10 mouse cellular contexts compared by ENCODE assay signal in genomic region chr11:57011691-57012039, GRCm38 (mm10). TPM values are rescaled to one million over a fixed set of nuclear protein-coding genes. Genes with fewer than 3 reads are reported as not detected.
DNase-seq lines count a peak whose midpoint lies in the region; ATAC-seq lines count a peak whose summit lies in the region.
"Had no signal": no experiment of that assay in that cellular context is flagged by ENCODE, and none has a peak within 500 bp of the region (broad histone marks: within the 10 kb centered on the region; RNA-seq: fewer than 3 reads in every experiment).

No protein-coding gene starts in this region.

- 0 out of 2 replicates have a peak overlapping the region, but pooled peaks have one; percentile 18 for H3K4me2 ChIP-seq in lung, embryonic 16.5 days (ENCODE audit: low read depth, low read length)
- H3K4me2 ChIP-seq in heart, embryonic 16.5 days (ENCODE audit: low read depth, low read length): peak overlapping the region; percentile 60
- H3K4me2 ChIP-seq in neural tube, embryonic 11.5 days (ENCODE audit: low read depth): peak overlapping the region; percentile 36

- no peak overlapping the region for H3K27ac ChIP-seq in lung, embryonic 16.5 days (ENCODE audit: low read length)
- no peak overlapping the region for H3K27ac ChIP-seq in heart, embryonic 16.5 days (ENCODE audit: low read length)
- no peak overlapping the region for H3K27ac ChIP-seq in neural tube, embryonic 11.5 days (ENCODE audit: low read depth, low read length)
- H3K27ac ChIP-seq: heart, adult 2 months had no signal

- H3K9me3 ChIP-seq in lung, embryonic 16.5 days (ENCODE audit: control insufficient read depth, low read length): no peaks in the 10 kb centered on the region
- H3K9me3 ChIP-seq in heart, embryonic 16.5 days (replicated peaks; ENCODE audit: control insufficient read depth, low read length): no peaks in the 10 kb centered on the region
- no peaks in the 10 kb centered on the region for H3K9me3 ChIP-seq in neural tube, embryonic 11.5 days (ENCODE audit: control insufficient read depth, low read length)

- WGBS in lung, embryonic 16.5 days: 3% methylated on average over 11 of the region's 11 CpGs
- WGBS in heart, embryonic 16.5 days: 2% methylated on average over 10 of the region's 11 CpGs
- 3% methylated on average over 11 of the region's 11 CpGs for WGBS in neural tube, embryonic 11.5 days

- H3K9ac ChIP-seq in lung, embryonic 16.5 days (ENCODE audit: low read length): no peak overlapping the region
- peak overlapping the region; percentile 61 for H3K9ac ChIP-seq in heart, embryonic 16.5 days (ENCODE audit: low read length)
- H3K9ac ChIP-seq in neural tube, embryonic 11.5 days (ENCODE audit: low read length): peak overlapping the region; percentile 46

- H3K36me3 ChIP-seq in lung, embryonic 16.5 days (ENCODE audit: control insufficient read depth, insufficient read depth, low read length): no peaks in the 10 kb centered on the region
- H3K36me3 ChIP-seq in heart, embryonic 16.5 days (ENCODE audit: control insufficient read depth, insufficient read depth): no peaks in the 10 kb centered on the region
- H3K36me3 ChIP-seq in neural tube, embryonic 11.5 days (ENCODE audit: control insufficient read depth, insufficient read depth, low read length): no peaks in the 10 kb centered on the region

- H3K4me1 ChIP-seq in lung, embryonic 16.5 days (replicated peaks; ENCODE audit: control insufficient read depth, insufficient read depth, low read length): no peaks in the 10 kb centered on the region
- H3K4me1 ChIP-seq in heart, embryonic 16.5 days (ENCODE audit: control insufficient read depth, insufficient read depth, low read length): peaks cover 18% of the 10 kb centered on the region
- H3K4me1 ChIP-seq in neural tube, embryonic 11.5 days (ENCODE audit: control insufficient read depth, insufficient read depth, low read length): no peaks in the 10 kb centered on the region

- DNase-seq in lung, postnatal 36 days: no peak
- peak; percentile 65 to 77 for DNase-seq in left cerebral cortex, adult 18-20 months (ENCODE audit: low spot score in 2 of 2)
- DNase-seq in neural tube, embryonic 11.5 days (ENCODE audit: low spot score): peak; percentile 37
- no peak for DNase-seq in MN1 (ENCODE audit: low spot score)
- no peak for DNase-seq in adrenal gland, adult (ENCODE audit: inconsistent age in 2 of 2, low spot score in 1 of 2)

- no peak overlapping the region for H3K4me3 ChIP-seq in lung, embryonic 16.5 days (ENCODE audit: low read length)
- H3K4me3 ChIP-seq in heart, embryonic 16.5 days (ENCODE audit: low read length): peak overlapping the region; percentile 47
- H3K4me3 ChIP-seq in neural tube, embryonic 11.5 days (ENCODE audit: low read depth, low read length): peak overlapping the region; percentile 23
- H3K4me3 ChIP-seq: heart, adult 2 months had no signal

- no peak for ATAC-seq in lung, embryonic 16.5 days (ENCODE audit: low read depth)
- ATAC-seq in heart, embryonic 16.5 days (replicated peaks; ENCODE audit: extremely low read depth, insufficient read depth, low FRiP score): no peak; the same call in 1 of the 2 replicates
- no peak for ATAC-seq in neural tube, embryonic 11.5 days (ENCODE audit: insufficient read depth, low FRiP score, low TSS enrichment)
- ATAC-seq in erythroid progenitor cell, adult 5-6 weeks (replicated peaks; ENCODE audit: low FRiP score, poor library complexity, severe bottlenecking): no peak
- ATAC-seq: Patski had no signal

- no peaks in the 10 kb centered on the region; the same call in 1 of the 2 replicates for H3K27me3 ChIP-seq in lung, embryonic 16.5 days (ENCODE audit: control insufficient read depth, insufficient read depth, low read depth, low read length)
- H3K27me3 ChIP-seq in heart, embryonic 16.5 days (ENCODE audit: control insufficient read depth, insufficient read depth, low read length): no peaks in the 10 kb centered on the region
- no peaks in the 10 kb centered on the region for H3K27me3 ChIP-seq in neural tube, embryonic 11.5 days (ENCODE audit: control insufficient read depth, insufficient read depth, low read length)
- H3K27me3 ChIP-seq: Patski had no signal

RNA-seq across cellular contexts. Expression of gene Gria1, which starts 0.5 kb away (rescaled TPM):
- polyA plus RNA-seq in lung, embryonic 16.5 days (2015; fragmentation: Nextera tagmentation; extraction: Ambion mirVana): 0.89 and 1.6 TPM in 2 replicates
- polyA plus RNA-seq in heart, embryonic 16.5 days (2015; fragmentation: Nextera tagmentation; extraction: Ambion mirVana): 5.2 and 5.3 TPM in 2 replicates
- 100 to 1,000 TPM; 218 to 241 TPM for total RNA-seq in left cerebral cortex, adult 18-20 months (2021)
- 3.2 and 3.5 TPM in 2 replicates for polyA plus RNA-seq in neural tube, embryonic 11.5 days (2014; fragmentation: Nextera tagmentation; extraction: Ambion mirVana)
- not detected in 2 replicates for total RNA-seq in erythroid progenitor cell, adult 5-6 weeks (2015; ENCODE audit: low replicate concordance)
- total RNA-seq in erythroid progenitor cell, adult 5-6 weeks (2017; ENCODE audit: low replicate concordance): not detected in 2 replicates

Comparison
In these comparisons a context has a peak if more than half of its experiments do, and no peak if none do; other contexts are left out.
1. DNase-seq: peak in left cerebral cortex, adult 18-20 months (2 of 2) and neural tube, embryonic 11.5 days (single experiment); none in lung, postnatal 36 days (single experiment), MN1 (single experiment) and adrenal gland, adult (0 of 2).
2. Peak in every context shown above with its lines, with median percentiles within 50 percentile points of each other: H3K4me2 ChIP-seq.